Mouse (Mus musculus) bone marrow, adult 2 months (tissue): ENCODE measurements around the gene Fgfr2. TPM values are rescaled to one million over a fixed set of nuclear protein-coding genes. Genes with fewer than 3 reads are reported as not detected.
A peak's percentile ranks its signal among the peaks of the same experiment; 100 is the strongest.

Experiments used
- H3K27ac ChIP-seq: fragments of 200-500 bp; 2 replicates; pipeline ENCODE4 v1.5.1; 2012; ENCODE audit warnings: low read depth, mild to moderate bottlenecking, control low read depth, inconsistent platforms, low read length; ENCODE audit not compliant: control insufficient read depth, poor library complexity, insufficient read depth
- H3K4me1 ChIP-seq: fragments of 200-500 bp; 2 replicates; pipeline ENCODE4 v1.6.1; 2011; ENCODE audit warnings: low read length; ENCODE audit not compliant: control insufficient read depth, insufficient read depth
- H3K4me3 ChIP-seq: fragments of 200-500 bp; replicated peaks from 2 replicates; pipeline ENCODE3; 2011; ENCODE audit warnings: mild to moderate bottlenecking, low read depth, low read length, control low read depth; ENCODE audit not compliant: control insufficient read depth
- CTCF ChIP-seq: fragments of 200-500 bp; IDR thresholded peaks from 2 replicates; pipeline ENCODE4 v1.5.1; 2011; ENCODE audit warnings: low read length, control low read depth; ENCODE audit not compliant: control insufficient read depth, insufficient read depth
- POLR2A ChIP-seq: fragments of 200-500 bp; IDR thresholded peaks from 2 replicates; pipeline ENCODE4 v1.6.1; 2011; ENCODE audit warnings: low read depth, mild to moderate bottlenecking, control low read depth, low read length, borderline replicate concordance; ENCODE audit not compliant: control insufficient read depth
- WGBS: fragments of 180-500 bp; shearing (Covaris S2); methylation state at CpG from one replicate; pipeline ENCODE4 v1.1.7; 2018; 5-methylcytosine and 5-hydroxymethylcytosine counted together
- polyA plus RNA-seq: library from polyadenylated mRNA; stranded (reverse); fragments of >200 nt; gene quantifications from 2 replicates; pipeline ENCODE4 v1.2.4, GENCODE M21; 2011; ENCODE audit warnings: low replicate concordance; ENCODE audit not compliant: missing spikeins, insufficient read depth, insufficient read length

Gene Fgfr2
- polyA plus RNA-seq, 1 experiment: 8.2 TPM

DNA sequence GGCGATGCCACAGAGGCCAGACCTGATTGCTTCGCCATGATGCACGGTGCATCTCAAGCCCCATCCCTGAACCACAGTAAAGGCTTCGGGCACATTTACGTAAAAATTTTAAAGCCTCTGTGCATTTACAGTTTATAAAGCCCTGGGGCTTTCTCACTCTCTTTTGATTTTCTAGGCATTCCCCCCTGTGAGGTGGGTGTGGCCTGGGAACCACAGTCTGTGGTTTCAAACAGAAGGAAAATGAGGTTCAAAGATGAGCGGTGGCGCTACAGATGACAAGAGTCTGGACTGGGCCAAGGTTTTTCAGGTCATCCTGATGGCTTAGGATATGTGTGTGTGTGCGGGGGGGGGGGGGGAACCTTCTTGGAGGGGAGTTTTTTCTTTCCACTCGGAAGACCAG lies 523.1 kb downstream of the Fgfr2 start:
- 1% methylated on average over 9 of the region's 9 CpGs for WGBS
- H3K4me3 ChIP-seq: no peak overlapping the region
- no peak overlapping the region for H3K27ac ChIP-seq
- H3K4me1 ChIP-seq: no peaks in the 10 kb centered on the region
- no peak for TF ChIP-seq CTCF

DNA sequence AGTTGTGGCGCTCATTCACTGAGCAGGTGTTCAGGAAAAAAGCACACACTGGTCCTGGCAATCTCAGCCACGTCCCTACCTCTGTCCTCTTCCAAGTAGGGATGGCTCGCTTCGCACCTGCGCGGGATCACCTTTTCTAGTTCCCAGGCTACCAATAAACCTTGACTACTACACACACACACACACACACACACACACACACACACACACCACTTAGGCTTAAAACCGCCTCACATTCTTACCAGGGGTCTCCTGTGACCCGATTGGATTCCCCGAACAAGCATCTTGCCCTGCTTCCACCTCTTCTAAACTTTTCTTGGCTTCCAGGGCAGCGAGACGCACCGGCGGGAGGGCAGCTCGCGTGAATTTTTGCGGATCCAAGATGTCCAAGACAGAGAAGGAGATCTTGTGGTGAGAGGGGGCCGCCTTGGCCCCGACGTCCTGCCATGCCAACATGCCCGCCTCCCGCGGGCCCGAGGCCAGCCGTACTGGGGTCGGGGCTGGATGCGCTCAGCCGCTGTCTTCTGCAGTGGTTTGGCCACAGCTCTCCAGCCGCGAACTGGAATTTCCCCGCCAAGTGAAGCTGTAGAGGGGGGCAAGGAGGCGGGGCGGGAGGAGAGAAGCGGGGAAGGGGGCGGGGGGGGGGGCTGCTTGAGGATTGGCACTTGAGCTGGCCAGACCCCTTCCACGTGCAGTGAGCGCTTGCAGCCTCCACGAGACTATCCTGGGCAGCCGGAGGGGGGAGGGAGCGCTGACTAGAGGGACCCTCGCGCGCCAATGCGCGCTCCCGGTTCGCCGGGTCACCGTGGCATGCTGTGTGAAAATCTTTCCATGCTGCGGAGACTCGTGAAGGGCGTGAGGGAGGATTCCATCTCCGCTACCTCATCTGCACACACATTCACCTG lies 523.8 kb downstream of the Fgfr2 start, which contains the start of gene Nkx1-2:
Gene Nkx1-2 (minus strand): TSS at position 567 of the 905 bp plus-strand sequence.
- H3K4me1 ChIP-seq: no peaks in the 10 kb centered on the region
- no peak for TF ChIP-seq CTCF
- no peak for TF ChIP-seq POLR2A
- H3K27ac ChIP-seq: no peak within 1 kb of the TSS
- no peak within 1 kb of the TSS for H3K4me3 ChIP-seq
- WGBS: 2% methylated on average over 51 of the region's 52 CpGs

DNA sequence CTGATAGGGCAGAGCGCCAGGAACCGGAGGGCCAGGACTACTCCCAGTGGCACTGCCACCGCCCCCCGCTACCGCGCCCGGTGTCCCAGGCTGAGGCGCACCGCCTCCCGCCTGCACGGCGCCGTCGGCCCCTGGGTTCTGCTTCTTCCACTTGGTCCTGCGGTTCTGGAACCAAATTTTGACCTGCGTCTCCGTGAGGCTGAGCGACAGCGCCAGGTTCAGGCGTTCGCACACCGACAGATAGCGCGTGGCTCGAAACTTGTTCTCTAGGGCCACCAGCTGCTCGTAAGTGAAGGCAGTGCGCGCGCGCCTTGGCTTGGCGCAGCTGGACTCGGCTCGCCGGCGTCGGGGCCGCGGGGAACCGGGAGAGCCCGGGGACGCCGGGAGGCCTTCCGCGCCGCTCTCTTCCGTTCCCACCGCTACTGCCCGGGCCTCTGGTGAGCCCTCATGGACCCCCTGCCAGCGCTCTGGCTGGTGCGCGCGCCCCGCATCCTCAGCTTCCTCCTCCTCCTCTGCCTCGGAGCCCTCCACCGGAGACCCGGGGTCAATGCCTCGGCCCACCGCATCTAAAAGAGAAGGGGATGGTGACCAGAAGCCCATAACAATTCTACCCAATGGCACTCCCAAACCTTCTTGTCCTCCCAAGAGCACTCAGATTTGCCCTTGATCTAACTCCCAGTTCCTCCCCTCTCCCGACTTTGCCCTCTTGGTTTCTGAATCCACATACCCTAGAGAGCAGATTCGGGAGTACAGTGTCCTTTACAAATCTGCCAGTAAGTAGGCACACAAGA lies 525.7 kb downstream of the Fgfr2 start:
- under 1% methylated on average over 60 of the region's 60 CpGs for WGBS
- Histone ChIP-seq H3K4me3 (peak overlapping the region; percentile 32), H3K27ac (no peak overlapping the region; the same call in 1 of the 2 replicates), H3K4me1 (no peaks in the 10 kb centered on the region)
- TF ChIP-seq CTCF: no peak
- no peak; the same call in 1 of the 2 replicates for TF ChIP-seq POLR2A

DNA sequence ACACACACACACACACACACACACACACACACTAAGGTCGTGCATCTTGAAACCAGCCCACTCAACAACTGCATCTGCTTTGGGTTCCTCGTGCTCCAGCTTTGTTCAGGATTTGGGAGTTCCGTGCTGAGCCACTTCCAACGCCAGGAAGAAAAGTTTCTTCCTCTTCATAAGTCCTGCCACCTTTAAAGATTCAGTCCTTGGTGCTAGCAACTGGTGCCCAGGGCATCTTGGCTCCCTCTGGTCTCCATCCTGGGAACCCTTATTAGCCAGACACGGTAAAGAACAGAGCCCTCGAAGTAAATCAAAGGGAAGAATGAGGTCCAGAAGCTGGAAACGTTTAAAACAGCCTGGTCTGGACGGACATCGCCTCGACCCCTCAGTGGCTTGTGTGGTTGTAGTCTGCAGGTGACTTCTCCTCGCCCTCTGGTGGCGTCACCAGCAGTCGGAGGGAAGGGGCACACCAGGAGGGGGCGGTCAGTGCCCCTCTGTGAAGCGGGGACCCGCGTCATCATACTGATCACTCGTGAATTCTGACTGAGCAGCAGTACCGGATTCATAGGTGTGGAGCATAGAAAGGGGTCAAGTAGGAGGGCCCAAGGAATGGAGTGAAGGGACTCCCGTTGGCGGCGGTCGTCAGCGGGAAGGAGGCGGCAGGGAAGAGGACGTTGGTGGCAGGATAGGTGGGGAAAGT lies 526.4 kb downstream of the Fgfr2 start:
- no peak for TF ChIP-seq POLR2A
- TF ChIP-seq CTCF: no peak
- no peak overlapping the region; the same call in 1 of the 2 replicates for H3K27ac ChIP-seq
- no peak overlapping the region for H3K4me3 ChIP-seq
- WGBS: 8% methylated on average over 26 of the region's 26 CpGs
- H3K4me1 ChIP-seq: no peaks in the 10 kb centered on the region

DNA sequence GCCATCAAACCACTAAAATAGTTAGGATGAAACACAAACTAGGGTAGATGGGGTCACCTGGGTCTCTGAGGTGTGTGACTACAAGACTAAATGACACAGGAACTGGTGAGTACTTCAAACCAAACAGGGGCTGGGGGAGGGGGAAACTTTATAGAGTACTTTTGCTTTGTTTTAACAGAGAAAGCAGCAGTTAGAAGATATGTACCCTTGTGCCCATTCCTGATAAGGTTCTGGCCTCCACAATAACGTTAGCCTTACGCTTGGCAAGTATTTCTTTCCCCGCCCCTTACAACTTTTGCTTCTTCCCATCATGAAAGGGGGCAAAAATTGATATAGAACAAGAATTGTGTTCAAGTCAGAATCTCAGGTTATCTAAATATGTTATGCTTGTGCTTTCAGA lies 527.4 kb downstream of the Fgfr2 start:
- TF ChIP-seq POLR2A: no peak
- no peak for TF ChIP-seq CTCF
- Histone ChIP-seq H3K4me3 (no peak overlapping the region), H3K27ac (no peak overlapping the region), H3K4me1 (no peaks in the 10 kb centered on the region)
- 55% methylated on average over 3 of the region's 3 CpGs for WGBS

DNA sequence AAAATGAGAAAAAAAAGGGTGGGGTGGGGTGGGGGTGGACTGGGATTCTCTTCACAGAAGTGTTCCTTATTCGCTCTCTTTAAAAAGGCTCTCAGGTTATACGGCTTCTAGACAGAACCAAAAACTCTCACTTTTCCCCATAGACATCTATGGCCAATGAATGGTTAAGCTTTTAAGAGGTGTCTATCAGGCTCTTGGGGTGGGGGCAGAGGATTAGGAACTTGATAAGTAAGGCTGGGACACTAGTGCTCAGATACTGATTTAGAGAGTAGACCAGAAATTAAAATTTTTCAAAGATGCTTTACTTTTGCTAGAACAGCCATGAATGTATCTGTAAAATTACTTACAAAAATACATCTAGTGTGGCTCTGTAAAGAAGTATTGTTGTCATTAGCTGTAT lies 528.8 kb downstream of the Fgfr2 start:
- TF ChIP-seq CTCF: no peak
- no peak for TF ChIP-seq POLR2A
- H3K27ac ChIP-seq: no peak overlapping the region
- no peak overlapping the region for H3K4me3 ChIP-seq
- 95% methylated on average over 2 of the region's 2 CpGs for WGBS
- H3K4me1 ChIP-seq: no peaks in the 10 kb centered on the region

DNA sequence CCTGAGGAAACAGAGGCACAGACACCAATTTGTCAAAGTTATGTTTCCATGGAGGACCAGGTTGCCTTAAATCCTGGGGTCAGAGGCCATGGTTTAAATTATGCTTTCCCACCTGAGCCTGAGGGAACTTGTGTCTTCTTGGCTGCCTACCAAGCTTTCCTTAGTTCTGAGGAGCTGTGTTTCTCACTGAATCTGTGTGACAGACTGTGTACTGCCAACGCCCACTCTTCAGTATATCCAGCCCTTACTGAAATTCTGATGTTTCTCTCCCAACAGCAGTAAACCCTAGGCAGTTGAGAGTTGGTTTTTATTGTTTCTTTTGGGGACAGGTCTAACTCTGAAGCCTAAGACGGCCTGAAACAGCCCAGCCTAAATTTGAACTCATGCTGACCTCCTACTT lies 529.4 kb downstream of the Fgfr2 start:
- WGBS: 75% methylated on average over 2 of the region's 2 CpGs
- H3K4me1 ChIP-seq: no peaks in the 10 kb centered on the region
- H3K27ac ChIP-seq: no peak overlapping the region
- TF ChIP-seq POLR2A: no peak
- TF ChIP-seq CTCF: no peak
- H3K4me3 ChIP-seq: no peak overlapping the region

DNA sequence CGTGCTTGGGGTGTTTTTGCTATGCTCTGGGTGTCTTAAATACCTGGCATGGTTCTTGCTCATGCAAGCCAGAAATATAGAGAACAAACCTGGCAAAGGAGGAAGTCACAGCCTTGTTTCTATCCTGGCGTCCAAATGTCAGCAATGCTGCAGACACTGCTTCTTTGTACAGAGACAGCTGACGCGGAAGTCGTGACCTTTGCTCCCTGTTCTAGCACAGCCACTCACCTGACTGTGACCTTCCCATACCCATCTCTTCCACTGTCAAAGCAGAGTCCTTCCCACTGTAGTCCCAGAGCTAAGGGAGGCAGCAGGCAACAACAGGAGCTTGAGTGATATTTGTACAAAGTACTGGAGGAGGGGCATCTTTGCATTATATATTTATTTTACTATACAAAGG lies 533.5 kb downstream of the Fgfr2 start:
- Histone ChIP-seq H3K4me1 (no peaks in the 10 kb centered on the region; the same call in 1 of the 2 replicates), H3K4me3 (no peak overlapping the region), H3K27ac (no peak overlapping the region)
- WGBS: 52% methylated on average over 5 of the region's 5 CpGs
- TF ChIP-seq POLR2A (no peak), CTCF (no peak)
